Comparison of ENCODE assay signal across 12 mouse cellular contexts in the genomic region with DNA sequence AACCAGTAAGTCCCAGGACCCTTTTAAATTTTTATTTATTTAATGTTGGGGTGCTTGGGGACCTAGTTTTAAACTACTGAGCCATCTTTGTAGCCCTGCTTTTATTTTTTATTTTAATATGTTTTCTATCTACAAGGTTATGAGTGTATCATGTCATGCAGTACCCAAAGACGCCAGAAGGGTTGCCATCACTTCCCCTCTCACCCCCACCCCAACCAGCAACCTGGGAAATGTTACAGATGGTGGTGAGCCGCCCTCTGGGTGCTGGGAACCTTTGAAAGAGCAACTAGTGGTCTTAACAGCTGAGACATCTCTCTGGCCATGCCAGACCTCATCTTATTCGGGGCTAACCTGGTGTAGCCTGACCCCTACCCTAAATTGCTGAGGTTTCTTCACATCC. TPM values are rescaled to one million over a fixed set of nuclear protein-coding genes. Genes with fewer than 3 reads are reported as not detected.
DNase-seq lines count a peak whose midpoint lies in the region; ATAC-seq and TF ChIP-seq lines count a peak whose summit lies in the region.
"Had no signal": no experiment of that assay in that cellular context is flagged by ENCODE, and none has a peak within 500 bp of the region (broad histone marks: within the 10 kb centered on the region; RNA-seq: fewer than 3 reads in every experiment).

No protein-coding gene starts in this region.

- TF ChIP-seq CTCF in thymus, adult 2 months (IDR thresholded peaks at IDR 0.05; ENCODE audit: borderline replicate concordance, control insufficient read depth, extremely low read depth, insufficient read depth, low read length, poor library complexity): 0 out of 2 replicates have a peak, but pooled peaks have one; percentile 16

- DNase-seq in heart, embryonic 10.5 days (ENCODE audit: low spot score): peak; percentile 61
- DNase-seq in thymus, adult 2 months: no peak
- DNase-seq in thymus, adult 18-20 months: no peak
- DNase-seq in limb, embryonic 10.5 days (ENCODE audit: low spot score): peak; percentile 28
- no peak for DNase-seq in cerebellum, adult 11 months
- DNase-seq in kidney, postnatal 10 days: no peak
- DNase-seq in adrenal gland, adult (ENCODE audit: inconsistent age in 2 of 2, low spot score in 1 of 2): no peak
- DNase-seq: cerebellum, adult 8-10 months; heart, postnatal 36 days; kidney, adult 18-20 months; lung, adult 2 months had no signal

- H3K27ac ChIP-seq in heart, embryonic 10.5 days: no peak overlapping the region
- no peak overlapping the region for H3K27ac ChIP-seq in heart, embryonic 11.5 days (ENCODE audit: low read depth, low read length)
- no peak overlapping the region for H3K27ac ChIP-seq in thymus, adult 2 months (ENCODE audit: control insufficient read depth, insufficient read depth, low read length)
- H3K27ac ChIP-seq in limb, embryonic 10.5 days: no peak overlapping the region

- no peak overlapping the region for H3K4me3 ChIP-seq in heart, embryonic 10.5 days
- H3K4me3 ChIP-seq in heart, embryonic 11.5 days (ENCODE audit: low read depth, low read length): no peak overlapping the region
- H3K4me3 ChIP-seq in thymus, adult 2 months (ENCODE audit: control insufficient read depth, insufficient read depth, low read length): no peak overlapping the region
- no peak overlapping the region for H3K4me3 ChIP-seq in limb, embryonic 10.5 days

- H3K27me3 ChIP-seq in heart, embryonic 10.5 days (ENCODE audit: insufficient read depth, poor library complexity, severe bottlenecking): no peaks in the 10 kb centered on the region
- no peaks in the 10 kb centered on the region for H3K27me3 ChIP-seq in heart, embryonic 11.5 days (ENCODE audit: control insufficient read depth, insufficient read depth, low read length)
- H3K27me3 ChIP-seq in thymus, adult 2 months (ENCODE audit: control insufficient read depth, insufficient read depth, low read length): no peaks in the 10 kb centered on the region
- no peaks in the 10 kb centered on the region for H3K27me3 ChIP-seq in limb, embryonic 10.5 days (ENCODE audit: low read depth, poor library complexity, severe bottlenecking)

- no peak overlapping the region for H3K9ac ChIP-seq in heart, embryonic 11.5 days (ENCODE audit: low read depth, low read length)

- 57% methylated on average over 3 of the region's 3 CpGs for WGBS in heart, embryonic 10.5 days
- WGBS in heart, embryonic 11.5 days (ENCODE audit: insufficient replicate concordance): 45% methylated on average over 3 of the region's 3 CpGs
- 57% methylated on average over 3 of the region's 3 CpGs for WGBS in thymus, adult 2 months
- 52% methylated on average over 3 of the region's 3 CpGs for WGBS in limb, embryonic 10.5 days

- no peaks in the 10 kb centered on the region for H3K9me3 ChIP-seq in heart, embryonic 10.5 days
- H3K9me3 ChIP-seq in heart, embryonic 11.5 days (replicated peaks; ENCODE audit: control insufficient read depth, low read length): no peaks in the 10 kb centered on the region
- no peaks in the 10 kb centered on the region for H3K9me3 ChIP-seq in limb, embryonic 10.5 days (replicated peaks)

- H3K4me1 ChIP-seq in heart, embryonic 10.5 days: peaks cover 24% of the 10 kb centered on the region
- H3K4me1 ChIP-seq in heart, embryonic 11.5 days (ENCODE audit: control insufficient read depth, insufficient read depth, low read length): peaks cover 10% of the 10 kb centered on the region; the same call in 1 of the 2 replicates
- H3K4me1 ChIP-seq in thymus, adult 2 months (replicated peaks; ENCODE audit: control insufficient read depth, insufficient read depth, low read length): peaks cover 17% of the 10 kb centered on the region
- H3K4me1 ChIP-seq in limb, embryonic 10.5 days: peaks cover 27% of the 10 kb centered on the region

- H3K4me2 ChIP-seq in heart, embryonic 11.5 days: no peak overlapping the region

- ATAC-seq in heart, embryonic 11.5 days (replicated peaks; ENCODE audit: insufficient number of reproducible peaks, low FRiP score, low TSS enrichment): no peak

- no peaks in the 10 kb centered on the region for H3K36me3 ChIP-seq in heart, embryonic 10.5 days
- no peaks in the 10 kb centered on the region for H3K36me3 ChIP-seq in heart, embryonic 11.5 days (ENCODE audit: control insufficient read depth, insufficient read depth, low read length)
- H3K36me3 ChIP-seq in thymus, adult 2 months (ENCODE audit: control insufficient read depth, insufficient read depth, low read length): no peaks in the 10 kb centered on the region
- H3K36me3 ChIP-seq in limb, embryonic 10.5 days: no peaks in the 10 kb centered on the region

- no peak for TF ChIP-seq POLR2A in thymus, adult 2 months (IDR thresholded peaks at IDR 0.05; ENCODE audit: control insufficient read depth, extremely low read depth, insufficient read depth, low read length, poor library complexity)

RNA-seq across cellular contexts. Expression of a gene that starts 1.3 kb away (rescaled TPM):
- 86.9 and 103 TPM in 2 replicates for polyA plus RNA-seq in heart, embryonic 10.5 days (2016; fragmentation: Nextera tagmentation; extraction: Ambion mirVana)
- polyA plus RNA-seq in heart, embryonic 11.5 days (2014; fragmentation: Nextera tagmentation; extraction: Ambion mirVana): 106 and 112 TPM in 2 replicates
- polyA plus RNA-seq in thymus, adult 2 months (2012; rRNA removed): 63.4 and 76.3 TPM in 2 replicates
- 63.2 and 65.4 TPM in 2 replicates for polyA plus RNA-seq in limb, embryonic 10.5 days (2016; fragmentation: Nextera tagmentation; extraction: Ambion mirVana)

RNA-seq across cellular contexts. Expression of a gene that starts 15.9 kb away (rescaled TPM):
- not detected in 2 replicates for polyA plus RNA-seq in heart, embryonic 10.5 days (2016; fragmentation: Nextera tagmentation; extraction: Ambion mirVana)
- polyA plus RNA-seq in heart, embryonic 11.5 days (2014; fragmentation: Nextera tagmentation; extraction: Ambion mirVana): not detected in 2 replicates
- not detected in 2 replicates for polyA plus RNA-seq in thymus, adult 2 months (2012; rRNA removed)
- not detected in 2 replicates for polyA plus RNA-seq in limb, embryonic 10.5 days (2016; fragmentation: Nextera tagmentation; extraction: Ambion mirVana)
- polyA plus RNA-seq: lung, adult 2 months had no signal

RNA-seq across cellular contexts. Expression of a gene that starts 16.5 kb away (rescaled TPM):
- not detected in 2 replicates for polyA plus RNA-seq in heart, embryonic 10.5 days (2016; fragmentation: Nextera tagmentation; extraction: Ambion mirVana)
- not detected in 2 replicates for polyA plus RNA-seq in heart, embryonic 11.5 days (2014; fragmentation: Nextera tagmentation; extraction: Ambion mirVana)
- not detected in 2 replicates for polyA plus RNA-seq in thymus, adult 2 months (2012; rRNA removed)
- polyA plus RNA-seq in limb, embryonic 10.5 days (2016; fragmentation: Nextera tagmentation; extraction: Ambion mirVana): not detected in 2 replicates
- polyA plus RNA-seq: lung, adult 2 months had no signal

RNA-seq across cellular contexts. Expression of a gene that starts 27.9 kb away (rescaled TPM):
- polyA plus RNA-seq in heart, embryonic 10.5 days (2016; fragmentation: Nextera tagmentation; extraction: Ambion mirVana): not detected in 2 replicates
- not detected in 2 replicates for polyA plus RNA-seq in heart, embryonic 11.5 days (2014; fragmentation: Nextera tagmentation; extraction: Ambion mirVana)
- polyA plus RNA-seq in thymus, adult 2 months (2012; rRNA removed): not detected in 2 replicates
- polyA plus RNA-seq in limb, embryonic 10.5 days (2016; fragmentation: Nextera tagmentation; extraction: Ambion mirVana): not detected in 2 replicates
- polyA plus RNA-seq: lung, adult 2 months had no signal

RNA-seq across cellular contexts. Expression of a gene that starts 28.0 kb away (rescaled TPM):
- polyA plus RNA-seq in heart, embryonic 10.5 days (2016; fragmentation: Nextera tagmentation; extraction: Ambion mirVana): not detected in 2 replicates
- not detected in 2 replicates for polyA plus RNA-seq in heart, embryonic 11.5 days (2014; fragmentation: Nextera tagmentation; extraction: Ambion mirVana)
- not detected in 2 replicates for polyA plus RNA-seq in thymus, adult 2 months (2012; rRNA removed)
- not detected in 2 replicates for polyA plus RNA-seq in limb, embryonic 10.5 days (2016; fragmentation: Nextera tagmentation; extraction: Ambion mirVana)
- polyA plus RNA-seq: lung, adult 2 months had no signal

Comparison
In these comparisons a context has a peak if more than half of its experiments do, and no peak if none do; other contexts are left out.
1. DNase-seq: peak in heart, embryonic 10.5 days (single experiment) and limb, embryonic 10.5 days (single experiment); none in thymus, adult 2 months (single experiment), thymus, adult 18-20 months (0 of 2), cerebellum, adult 11 months (single experiment), kidney, postnatal 10 days (single experiment) and adrenal gland, adult (0 of 2).